Mouse (Mus musculus) brain, embryonic 14.5 days (tissue): ENCODE results near the gene Arhgap44. TPM values are rescaled to one million over a fixed set of nuclear protein-coding genes. Genes with fewer than 3 reads are reported as not detected.
A peak's percentile ranks its signal among the peaks of the same experiment; 100 is the strongest.

Experiments
- DNase-seq: peaks from one replicate; pipeline ENCODE4 v3.0.0-alpha.2; 2011; ENCODE audit warnings: low read depth
- CTCF ChIP-seq: fragments of 200-500 bp; IDR thresholded peaks from 2 replicates; pipeline ENCODE4 v1.5.1; 2012; ENCODE audit warnings: inconsistent platforms, mild to moderate bottlenecking, moderate library complexity, borderline replicate concordance; ENCODE audit not compliant: insufficient read depth, insufficient read length; ENCODE audit errors: extremely low read depth
- POLR2A ChIP-seq: fragments of 200-500 bp; IDR thresholded peaks from 2 replicates; pipeline ENCODE4 v1.6.1; 2012; ENCODE audit warnings: mild to moderate bottlenecking, inconsistent platforms, borderline replicate concordance; ENCODE audit not compliant: poor library complexity, insufficient read depth, insufficient read length, severe bottlenecking; ENCODE audit errors: extremely low read depth
- polyA plus RNA-seq: library from polyadenylated mRNA; depleted of rRNA; stranded (reverse); fragments of >200 nt; gene quantifications from 2 replicates; pipeline ENCODE4 v1.2.3, GENCODE M21; 2012

Arhgap44 gene
- polyA plus RNA-seq, 1 experiment: 12.2 TPM

- no peak for TF ChIP-seq POLR2A
- no peak for TF ChIP-seq CTCF
- DNase-seq: no peak
Measured at GRCm38 (mm10) chr11:65069051-65069450, 93.7 kb downstream of the Arhgap44 start.

- TF ChIP-seq POLR2A (no peak), CTCF (no peak)
- no peak for DNase-seq
Measured at GRCm38 (mm10) chr11:65065201-65065600, 97.6 kb downstream of the Arhgap44 start.

- no peak for DNase-seq
- TF ChIP-seq CTCF: peak; percentile 9; the same call in 1 of the 2 replicates
- TF ChIP-seq POLR2A: no peak
Measured at GRCm38 (mm10) chr11:65061437-65061836, 101.3 kb downstream of the Arhgap44 start.

GRCm38 (mm10) chr11:65059531-65059930, 103.2 kb downstream of the Arhgap44 start:
- no peak for DNase-seq
- TF ChIP-seq POLR2A (no peak), CTCF (no peak)

GRCm38 (mm10) chr11:65058224-65058908, 104.4 kb downstream of the Arhgap44 start:
- TF ChIP-seq POLR2A (no peak), CTCF (no peak)
- DNase-seq: no peak

GRCm38 (mm10) chr11:65055596-65055995, 107.2 kb downstream of the Arhgap44 start:
- DNase-seq: no peak
- TF ChIP-seq CTCF: no peak
- no peak for TF ChIP-seq POLR2A

GRCm38 (mm10) chr11:65054216-65054615, 108.5 kb downstream of the Arhgap44 start:
- TF ChIP-seq POLR2A: no peak
- TF ChIP-seq CTCF: no peak
- no peak for DNase-seq

- TF ChIP-seq POLR2A (no peak), CTCF (no peak)
- DNase-seq: no peak
Measured at GRCm38 (mm10) chr11:65050819-65051218, 111.9 kb downstream of the Arhgap44 start.

- no peak for DNase-seq
- no peak for TF ChIP-seq POLR2A
- TF ChIP-seq CTCF: no peak
Measured at GRCm38 (mm10) chr11:65049090-65049489, 113.7 kb downstream of the Arhgap44 start.

- peak; percentile 31 for DNase-seq
Measured at GRCm38 (mm10) chr11:65040556-65040955, 122.2 kb downstream of the Arhgap44 start.

GRCm38 (mm10) chr11:65039517-65040095, 123.2 kb downstream of the Arhgap44 start:
- no peak for TF ChIP-seq CTCF
- no peak for TF ChIP-seq POLR2A
- peak; percentile 28 for DNase-seq

More at GRCm38 (mm10) chr11:65040556-65040955, 122.2 kb downstream of the Arhgap44 start:
- TF ChIP-seq POLR2A (no peak), CTCF (no peak)

GRCm38 (mm10) chr11:65038996-65039395, 123.8 kb downstream of the Arhgap44 start:
- no peak for TF ChIP-seq POLR2A
- no peak for TF ChIP-seq CTCF
- no peak for DNase-seq
